Mouse (Mus musculus) B cell, adult 62 days (primary cell): Measurements from ENCODE around the gene Tulp1. TPM values are rescaled to one million over a fixed set of nuclear protein-coding genes. Genes with fewer than 3 reads are reported as not detected.

Experiments
- total RNA-seq: library from RNA; stranded (reverse); gene quantifications from 4 replicates; pipeline ENCODE4 v1.2.4, GENCODE M21; 2023

Gene Tulp1
- not detected in 4 replicates for total RNA-seq

DNA sequence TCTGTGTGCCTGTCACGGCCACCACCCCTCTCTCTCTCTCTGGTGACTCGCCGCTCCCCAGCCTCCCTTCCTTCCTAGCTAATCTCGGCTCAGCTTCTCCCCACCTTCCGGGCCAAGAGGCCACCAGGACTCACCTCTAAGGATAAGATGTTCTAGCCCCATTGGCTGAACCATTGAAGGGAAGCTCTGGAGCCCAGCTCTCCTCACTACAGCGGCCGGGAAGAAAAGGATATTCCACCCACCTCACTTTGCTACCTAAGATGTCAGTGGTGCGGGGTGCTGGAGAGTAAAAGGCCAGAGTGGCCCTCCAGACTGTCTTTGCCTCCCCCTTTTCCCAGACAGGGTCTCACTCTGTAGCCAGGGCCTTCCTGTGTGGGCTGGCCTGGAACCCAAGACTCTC is at the start of gene Tulp1:
TSS of gene Tulp1 (minus strand) at position 101 of the 400 bp plus-strand sequence.

DNA sequence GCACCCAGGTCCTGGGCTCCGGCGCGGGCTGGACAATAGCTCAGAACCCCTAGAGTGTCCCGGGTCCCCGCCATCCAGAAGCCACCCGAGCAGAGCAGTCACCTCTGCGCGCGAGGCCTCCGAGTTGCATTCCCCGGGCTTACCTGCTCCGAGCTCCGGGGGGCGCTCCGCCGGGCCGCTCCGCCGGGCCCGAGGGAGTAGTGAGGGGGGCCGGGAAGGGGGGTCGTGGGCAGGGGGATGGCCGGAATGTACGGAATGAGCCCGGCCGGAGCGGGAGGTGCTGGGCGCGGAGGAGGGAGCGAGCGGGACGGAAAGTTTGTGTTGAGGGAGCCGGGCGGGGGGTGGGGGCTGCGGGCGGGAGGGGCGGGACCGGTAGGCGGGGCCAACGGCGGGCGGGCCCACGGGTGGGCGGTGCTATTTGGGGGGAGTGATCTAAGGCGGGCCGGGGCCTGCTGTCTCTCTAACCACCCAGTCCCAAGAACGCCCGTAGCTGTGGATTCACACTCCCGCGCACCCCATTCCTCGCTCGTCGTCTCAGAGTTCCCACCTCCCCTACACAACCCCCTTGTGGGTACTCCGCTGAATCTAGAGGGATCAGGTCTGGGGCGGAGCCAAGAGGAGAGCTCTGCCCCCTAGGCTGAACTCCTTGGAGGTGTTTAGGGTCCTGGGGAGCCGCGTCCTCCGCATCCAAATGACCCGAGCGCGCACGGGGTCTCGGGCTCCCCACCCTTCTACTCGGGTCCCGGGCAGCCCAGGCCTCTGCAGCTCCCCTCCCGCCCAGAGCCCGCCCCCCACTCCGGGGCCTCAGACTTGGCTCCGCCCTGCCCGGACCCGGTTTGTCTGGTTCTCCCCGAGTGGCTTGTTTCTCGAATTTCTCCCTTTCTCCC is 14.3 kb downstream of the Tulp1 start, which contains the start of gene Tead3:
TSS of gene Tead3 (minus strand) at position 352 of the 887 bp plus-strand sequence.

DNA sequence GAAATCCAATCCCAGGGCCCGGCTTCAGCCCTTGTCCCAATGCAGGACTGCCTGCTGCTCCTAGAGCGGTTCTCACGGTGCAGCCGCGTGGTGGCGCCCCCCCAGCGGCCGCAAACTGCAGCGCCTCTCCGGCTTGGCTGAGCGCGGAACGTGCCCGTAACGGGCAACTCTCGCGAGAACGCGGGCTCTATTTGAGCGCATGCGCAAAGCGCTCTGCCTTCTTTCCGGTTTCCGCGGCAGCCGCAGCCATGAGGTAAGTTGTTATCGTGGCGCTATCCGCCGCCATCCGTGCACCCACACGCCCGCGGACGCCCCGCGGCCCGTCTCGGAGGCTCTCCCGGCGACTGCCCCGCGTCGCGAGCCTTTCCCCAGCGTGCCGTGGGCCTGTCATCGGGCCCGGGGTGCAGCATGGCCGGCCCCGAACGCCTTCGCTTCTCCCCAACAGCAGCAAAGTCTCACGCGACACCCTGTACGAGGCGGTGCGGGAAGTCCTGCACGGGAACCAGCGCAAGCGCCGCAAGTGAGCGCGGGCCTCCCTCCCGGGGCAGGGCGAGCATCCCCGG is 36.6 kb downstream of the Tulp1 start, which contains the start of gene Rpl10a:
TSS of gene Rpl10a (plus strand) at position 106 of the 563 bp plus-strand sequence.

DNA sequence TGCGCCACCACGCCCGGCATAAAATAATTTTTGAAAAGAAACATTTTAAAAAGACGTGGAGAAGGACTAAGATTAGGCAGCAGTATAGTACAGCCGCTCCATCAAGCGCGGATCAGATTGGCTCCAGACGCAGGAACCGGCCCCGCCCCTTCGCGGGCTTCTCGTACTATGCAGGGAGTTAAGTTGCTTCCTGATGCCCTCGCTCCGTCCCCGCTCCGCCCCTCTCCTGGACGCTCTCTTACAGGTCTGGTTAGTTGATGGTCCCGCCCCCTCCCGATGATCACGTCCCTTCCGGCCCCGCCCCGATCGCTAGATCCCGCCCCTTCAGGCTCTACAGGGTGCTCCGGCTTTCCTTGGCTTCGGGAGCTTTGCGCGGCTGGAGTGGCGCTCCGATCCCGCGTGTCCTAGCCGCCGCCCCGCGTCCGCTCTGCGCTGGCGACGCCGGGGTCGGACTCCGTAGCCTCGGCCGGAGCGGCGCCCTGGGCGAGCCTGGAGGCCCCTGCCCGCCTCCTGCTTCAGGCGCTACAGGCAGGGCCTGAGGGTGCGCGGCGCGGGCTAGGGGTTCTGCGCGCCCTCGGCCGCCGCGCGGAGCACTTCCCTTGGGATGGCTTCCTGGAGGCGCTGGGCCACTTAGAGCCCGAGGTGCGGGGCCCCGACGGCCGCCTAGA is 51.7 kb downstream of the Tulp1 start, which contains the start of gene Fance:
TSS of gene Fance (plus strand) at position 308 of the 668 bp plus-strand sequence.

Other genes with a start within 250 kb of the Tulp1 start
- gene Scube3, start 223.1 kb downstream of the Tulp1 start, total RNA-seq: not detected in 4 replicates
- gene Zfp523, start 188.1 kb downstream of the Tulp1 start, total RNA-seq: 13.8 to 21.3 TPM (median 16.3 TPM) in 4 replicates
- gene Def6, start 157.4 kb downstream of the Tulp1 start, total RNA-seq: 75.4 to 84.6 TPM (median 78.8 TPM) in 4 replicates
- 25.7 to 29.5 TPM (median 28.4 TPM) in 4 replicates for gene Ppard, start 132.5 kb downstream of the Tulp1 start, total RNA-seq
- 26.2 to 36.6 TPM (median 32.1 TPM) in 4 replicates for gene Fance, start 51.7 kb downstream of the Tulp1 start, total RNA-seq
- gene Rpl10a, start 36.8 kb downstream of the Tulp1 start, total RNA-seq: 1,486 to 1,599 TPM (median 1,559 TPM) in 4 replicates
- gene Tead3, start 14.4 kb downstream of the Tulp1 start, total RNA-seq: 0.17 to 0.24 TPM in 2 of 4 replicates, not detected in the others
- gene Fkbp5, start 152.3 kb upstream of the Tulp1 start, total RNA-seq: 17.3 to 25.2 TPM (median 20.0 TPM) in 4 replicates
- gene Armc12, start 165.6 kb upstream of the Tulp1 start, total RNA-seq: 0.49 TPM in 1 of 4 replicates, not detected in the others
- not detected in 4 replicates for gene Clpsl2, start 184.2 kb upstream of the Tulp1 start, total RNA-seq
- not detected in 4 replicates for gene Clps, start 195.5 kb upstream of the Tulp1 start, total RNA-seq
- gene Lhfpl5, start 210.4 kb upstream of the Tulp1 start, total RNA-seq: not detected in 4 replicates